Mouse (Mus musculus) CD4-positive helper T cell, adult 2 months (primary cell): ENCODE measurements at regions not wholly inside any gene's neighbourhood (a gene's known extent, or its start where the extent isn't known, plus 50 kb on each side); places are given as distances from the start of the nearest gene placed in this dataset.
"Not testable (repeated sequence)": the region's sequence is repeated elsewhere in the genome, so short reads cannot be mapped to it uniquely, and the experiment has no call there.

Source experiments
- DNase-seq: peaks from one replicate; pipeline ENCODE4 v3.0.0-alpha.2; 2012; ENCODE audit warnings: low read depth, missing footprints, low spot score

GRCm38 (mm10) chr2:149283274-149283673 lies 121.6 kb upstream of the Cst10 start:
- DNase-seq = peak; percentile 44

GRCm38 (mm10) chr2:149284199-149284598 lies 120.7 kb upstream of the Cst10 start:
- DNase-seq = no peak

DNA sequence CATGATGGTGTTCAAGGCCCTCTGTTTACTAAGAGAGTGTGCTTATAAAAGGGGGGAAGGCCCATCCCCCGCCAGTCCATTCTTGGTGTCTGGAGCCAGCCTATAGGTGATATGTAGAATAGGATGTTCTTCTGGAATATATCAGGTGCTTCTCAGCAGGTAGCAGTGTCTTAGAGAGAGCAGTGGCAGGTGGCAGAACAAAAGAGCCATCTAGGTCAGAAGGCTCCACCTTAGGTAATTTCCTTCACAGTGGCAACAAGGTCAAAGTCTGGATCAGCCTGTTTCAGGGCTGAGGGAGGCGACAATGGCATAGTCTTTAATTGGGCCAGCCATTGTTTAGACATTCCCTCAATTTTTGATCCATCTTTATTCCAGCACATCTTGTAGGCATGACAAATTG lies 107.9 kb upstream of the Cst10 start:
- DNase-seq = not testable (repeated sequence)

GRCm38 (mm10) chr2:149305553-149305952 lies 99.3 kb upstream of the Cst10 start:
- no peak for DNase-seq

DNA sequence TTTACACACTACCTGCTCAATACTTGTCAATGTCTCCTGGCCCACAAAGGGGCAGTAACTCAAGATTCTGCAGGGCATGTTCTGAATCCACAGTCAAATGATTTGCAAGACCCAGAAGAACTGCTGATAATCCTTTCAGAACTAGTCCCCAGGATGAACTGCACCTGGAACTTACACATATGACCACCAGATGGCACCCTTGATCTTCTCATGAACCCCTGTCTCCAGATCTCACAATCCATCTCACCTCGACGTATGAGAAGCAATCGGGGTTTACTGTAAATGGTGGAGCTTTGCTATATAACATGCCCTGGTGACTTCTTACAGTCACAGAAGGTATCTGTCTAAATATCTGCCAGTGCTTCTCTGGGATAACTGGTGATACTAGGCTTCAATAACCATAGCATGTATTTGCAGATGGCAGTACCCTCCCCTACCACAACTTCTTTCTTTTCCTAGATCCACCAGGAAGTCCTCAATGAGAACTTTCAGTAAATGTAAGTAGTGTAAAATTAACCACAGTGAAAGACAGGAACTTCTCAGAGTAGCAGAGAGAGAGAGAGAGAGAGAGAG lies 54.5 kb upstream of the Cst10 start:
- DNase-seq = peak; percentile 59
